Mouse (Mus musculus) thymus, postnatal 4 days (tissue): Measurements from ENCODE around the gene Commd4.
A peak's percentile ranks its signal among the peaks of the same experiment; 100 is the strongest.

Experiments
- DNase-seq: peaks from one replicate; pipeline ENCODE4 v3.0.0; 2021

The Commd4 gene

DNA sequence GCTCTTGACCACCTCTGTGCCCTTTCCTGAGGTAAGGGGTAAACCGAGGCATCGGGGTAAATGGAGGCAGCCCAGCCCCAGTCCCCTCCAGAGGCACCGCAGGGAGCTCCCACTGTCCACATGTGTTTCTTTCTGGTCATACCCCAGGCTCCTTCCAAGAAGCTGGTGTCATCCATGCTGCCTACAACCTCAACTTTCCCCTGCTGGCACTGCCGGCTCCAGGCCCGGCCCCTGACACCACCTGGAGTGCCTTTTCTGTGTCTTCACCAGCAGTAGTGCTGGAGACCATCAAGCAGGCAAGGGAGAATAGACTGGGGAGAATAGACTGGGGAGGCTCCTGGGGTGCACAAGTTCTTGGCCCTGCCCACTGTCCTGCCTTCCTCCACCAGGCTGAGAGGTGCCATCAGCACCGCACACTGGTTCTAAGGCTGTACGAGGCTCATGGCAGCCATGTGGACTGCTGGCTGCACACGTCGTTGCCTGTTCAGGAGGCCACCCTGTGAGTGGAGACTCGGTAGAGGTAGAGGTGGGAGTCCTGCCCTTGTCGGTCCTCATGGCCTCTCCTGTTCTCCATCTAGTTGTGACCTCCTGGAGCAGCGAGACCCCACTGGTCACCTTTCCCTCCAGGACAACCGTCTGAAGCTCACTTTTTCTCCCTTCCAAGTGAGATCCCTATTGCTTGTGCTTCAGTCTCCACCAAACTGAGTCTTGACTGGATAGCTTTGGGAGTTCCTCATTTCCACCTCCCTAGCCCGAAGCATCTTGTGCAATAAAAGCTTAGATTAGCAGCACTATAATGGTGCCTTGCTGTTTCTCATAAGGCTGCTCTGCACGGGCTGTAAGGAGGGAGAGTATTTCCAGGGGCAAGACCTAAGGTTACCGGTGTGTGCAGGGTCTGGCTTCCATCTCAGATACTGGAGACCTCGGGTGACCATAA, 16.4 kb downstream of the Commd4 start:
- no peak for DNase-seq

DNA sequence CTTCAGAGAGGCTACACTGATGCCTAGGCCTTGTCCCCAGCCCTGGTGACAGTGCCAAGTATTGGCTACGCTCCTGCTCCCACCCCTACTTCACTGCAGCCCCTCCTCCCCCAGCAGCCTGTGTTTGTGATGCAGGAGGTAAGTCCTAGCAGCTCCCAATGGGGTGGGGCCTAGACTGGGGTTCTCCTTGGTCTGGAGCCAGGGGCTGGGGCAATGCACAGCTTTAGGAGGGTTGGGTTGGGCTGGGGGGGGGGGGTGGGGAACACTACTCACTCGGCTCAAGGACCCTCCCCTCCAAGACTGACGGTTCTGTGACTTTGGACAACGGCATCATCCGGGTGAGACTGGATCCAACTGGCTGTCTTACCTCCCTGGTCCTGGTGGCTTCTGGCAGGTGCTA, 18.6 kb downstream of the Commd4 start:
- DNase-seq: no peak

GRCm38 (mm10) chr9:57139110-57139509, 19.0 kb downstream of the Commd4 start:
- no peak for DNase-seq

GRCm38 (mm10) chr9:57138507-57138906, 19.6 kb downstream of the Commd4 start:
- no peak for DNase-seq

DNA sequence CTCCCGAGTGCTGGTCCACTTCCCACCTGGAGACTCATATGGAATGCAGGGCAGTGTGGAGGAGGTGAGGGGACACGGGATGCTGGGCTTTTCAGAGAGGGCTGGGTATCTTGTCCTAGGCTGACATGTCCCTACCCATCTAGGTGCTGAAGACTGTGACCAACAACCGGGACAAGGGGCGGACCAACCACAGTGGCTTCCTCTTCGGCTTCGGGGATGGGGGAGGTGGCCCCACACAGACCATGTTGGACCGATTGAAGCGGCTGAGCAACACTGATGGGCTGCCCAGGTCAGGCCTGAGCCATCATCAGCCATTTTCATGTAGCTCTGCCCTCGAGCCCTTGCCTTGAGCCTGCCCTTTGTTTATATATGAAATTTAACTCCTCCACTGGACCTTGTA, 20.4 kb downstream of the Commd4 start:
- no peak for DNase-seq

GRCm38 (mm10) chr9:57137246-57137645, 20.9 kb downstream of the Commd4 start:
- DNase-seq: no peak

GRCm38 (mm10) chr9:57130577-57131433, 27.3 kb downstream of the Commd4 start, which contains the start of gene Man2c1:
Man2c1 (plus strand) TSS chr9:57130690.
- DNase-seq: peak; percentile 98

GRCm38 (mm10) chr9:57129641-57130040, 28.5 kb downstream of the Commd4 start:
- DNase-seq: no peak

- DNase-seq: no peak
These were observed 40.8 kb downstream of the Commd4 start for GRCm38 (mm10) chr9:57117261-57117755.
